Mouse (Mus musculus): ENCODE measurements at regions not wholly inside any gene's neighbourhood (a gene's known extent, or its start where the extent isn't known, plus 50 kb on each side); places are given as distances from the start of the nearest gene placed in this dataset.

- ATAC-seq (ENCODE audit: low read depth): no peak
- Histone ChIP-seq H3K4me2 (ENCODE audit: low read depth, low read length) (no peak overlapping the region), H3K36me3 (ENCODE audit: control insufficient read depth, insufficient read depth, low read length) (no peaks in the 10 kb centered on the region), H3K27me3 (ENCODE audit: control insufficient read depth, insufficient read depth, low read depth, low read length) (no peaks in the 10 kb centered on the region), H3K4me1 (replicated peaks; ENCODE audit: control insufficient read depth, insufficient read depth, low read length) (peaks cover 4% of the 10 kb centered on the region; the same call in 1 of the 2 replicates), H3K27ac (ENCODE audit: low read length) (no peak overlapping the region), H3K4me3 (ENCODE audit: low read length) (no peak overlapping the region), H3K9me3 (ENCODE audit: control insufficient read depth, low read length) (no peaks in the 10 kb centered on the region), H3K9ac (ENCODE audit: low read length) (no peak overlapping the region)
- WGBS: 54% methylated on average over 2 of the region's 2 CpGs
Measured at GRCm38 (mm10) chr4:89363150-89363683, 52.4 kb upstream of the Cdkn2b start.

GRCm38 (mm10) chr4:89362650-89363049 lies 51.8 kb upstream of the Cdkn2b start:
- Histone ChIP-seq H3K36me3 (ENCODE audit: control insufficient read depth, insufficient read depth, low read length) (no peaks in the 10 kb centered on the region), H3K9ac (ENCODE audit: low read length) (no peak overlapping the region), H3K9me3 (ENCODE audit: control insufficient read depth, low read length) (no peaks in the 10 kb centered on the region), H3K4me1 (replicated peaks; ENCODE audit: control insufficient read depth, insufficient read depth, low read length) (peaks cover 4% of the 10 kb centered on the region; the same call in 1 of the 2 replicates), H3K4me3 (ENCODE audit: low read length) (no peak overlapping the region), H3K4me2 (ENCODE audit: low read depth, low read length) (no peak overlapping the region), H3K27me3 (ENCODE audit: control insufficient read depth, insufficient read depth, low read depth, low read length) (no peaks in the 10 kb centered on the region), H3K27ac (ENCODE audit: low read length) (no peak overlapping the region)
- ATAC-seq (ENCODE audit: low read depth): no peak
- 31% methylated on average over 3 of the region's 3 CpGs for WGBS

- no peak overlapping the region for H3K4me3 ChIP-seq (ENCODE audit: low read length)
- no peaks in the 10 kb centered on the region for H3K9me3 ChIP-seq (ENCODE audit: control insufficient read depth, low read length)
- no peak overlapping the region for H3K9ac ChIP-seq (ENCODE audit: low read length)
- no peaks in the 10 kb centered on the region for H3K36me3 ChIP-seq (ENCODE audit: control insufficient read depth, insufficient read depth, low read length)
- peaks cover 4% of the 10 kb centered on the region; the same call in 1 of the 2 replicates for H3K4me1 ChIP-seq (replicated peaks; ENCODE audit: control insufficient read depth, insufficient read depth, low read length)
- no peak overlapping the region for H3K27ac ChIP-seq (ENCODE audit: low read length)
- 83% methylated on average over 7 of the region's 7 CpGs for WGBS
- H3K27me3 ChIP-seq (ENCODE audit: control insufficient read depth, insufficient read depth, low read depth, low read length): no peaks in the 10 kb centered on the region
- H3K4me2 ChIP-seq (ENCODE audit: low read depth, low read length): no peak overlapping the region
- no peak for ATAC-seq (ENCODE audit: low read depth)
Measured at GRCm38 (mm10) chr4:89361316-89361715, 50.5 kb upstream of the Cdkn2b start.
